Mouse (Mus musculus): ENCODE measurements around the gene Adgrg1. TPM values are rescaled to one million over a fixed set of nuclear protein-coding genes. Genes with fewer than 3 reads are reported as not detected.

The Adgrg1 gene
- polyA plus RNA-seq, 2 experiments: 41.1 to 46.8 TPM

DNA sequence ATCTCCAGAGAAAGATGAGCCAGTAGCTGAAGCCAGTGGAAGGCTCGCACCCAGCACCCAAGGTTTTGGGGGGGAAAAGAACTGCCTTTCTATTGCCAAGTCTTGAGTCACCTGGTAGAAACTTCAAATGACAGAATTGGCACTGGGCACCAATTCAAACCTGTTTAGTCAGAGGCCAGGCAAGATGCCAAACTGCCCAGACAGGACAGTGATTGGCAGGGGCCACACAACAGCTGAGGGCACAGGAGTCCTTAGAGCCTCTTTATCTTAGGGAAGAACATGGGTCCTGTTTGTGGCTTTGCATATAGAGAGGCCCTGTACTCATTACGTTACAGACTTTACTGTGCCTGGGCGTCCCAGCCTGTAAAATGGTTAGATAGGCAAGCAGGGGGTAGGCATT lies 7.0 kb upstream of the Adgrg1 start:
- DNase-seq (ENCODE audit: low read depth in 3 of 3, low spot score in 3 of 3) (no peak), ATAC-seq (ENCODE audit: insufficient read depth) (no peak)
- Histone ChIP-seq H3K36me3 (replicated peaks; ENCODE audit: control insufficient read depth, insufficient read depth, low read depth) (no peaks in the 10 kb centered on the region), H3K4me1 (replicated peaks; ENCODE audit: control insufficient read depth in 2 of 2, insufficient read depth in 2 of 2, low read length in 1 of 2) (peaks cover 54 to 64% of the 10 kb centered on the region in 2 experiments), H3K9ac (replicated peaks) (no peak overlapping the region; the same call in 1 of the 2 replicates), H3K27ac (peak overlapping the region; percentile 70), H3K27me3 (ENCODE audit: control insufficient read depth, insufficient read depth, low read length) (no peaks in the 10 kb centered on the region), H3K4me2 (ENCODE audit: low read depth) (no peak overlapping the region), H3K4me3 (ENCODE audit: insufficient read depth in 1 of 2, low read depth in 2 of 2, low read length in 2 of 2) (no peak overlapping the region), H3K9me3 (ENCODE audit: control insufficient read depth, low read length) (no peaks in the 10 kb centered on the region)
- TF ChIP-seq EP300 (IDR thresholded peaks at IDR 0.05; ENCODE audit: low read depth) (0 out of 2 replicates have a peak, but pooled peaks have one; percentile 33), CTCF (IDR thresholded peaks at IDR 0.05; ENCODE audit: low read depth) (no peak)
- WGBS (ENCODE audit: insufficient replicate concordance): 35% methylated on average over 3 of the region's 3 CpGs

DNA sequence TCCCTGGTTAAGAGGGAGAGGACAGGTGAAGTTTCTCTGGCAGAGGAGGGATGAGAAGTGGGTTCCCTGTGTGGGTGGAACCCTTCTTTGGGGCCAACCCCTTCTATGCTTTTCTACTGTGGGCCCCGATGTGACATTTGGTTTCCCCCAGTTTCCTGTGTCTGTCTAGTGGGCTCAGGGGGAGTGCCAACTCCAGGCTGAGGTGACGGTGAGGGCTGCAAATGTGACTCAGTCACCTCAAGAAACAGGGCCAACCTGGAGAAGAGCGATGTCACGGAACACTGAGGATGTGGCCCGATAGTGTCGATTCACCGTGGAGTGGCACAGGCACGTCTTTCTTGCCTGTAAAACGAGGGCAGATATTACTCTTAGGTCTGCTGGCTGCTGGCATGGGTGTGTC lies 1.3 kb upstream of the Adgrg1 start:
- TF ChIP-seq EP300 (IDR thresholded peaks at IDR 0.05; ENCODE audit: low read depth): no peak
- TF ChIP-seq CTCF (IDR thresholded peaks at IDR 0.05; ENCODE audit: low read depth): no peak
- H3K4me2 ChIP-seq (ENCODE audit: low read depth): no peak overlapping the region
- no peak overlapping the region for H3K9ac ChIP-seq (replicated peaks)
- H3K4me1 ChIP-seq (replicated peaks; ENCODE audit: control insufficient read depth in 2 of 2, insufficient read depth in 2 of 2, low read length in 1 of 2): peaks cover 14 to 37% of the 10 kb centered on the region in 2 experiments
- H3K9me3 ChIP-seq (ENCODE audit: control insufficient read depth, low read length): no peaks in the 10 kb centered on the region
- 45% methylated on average over 9 of the region's 9 CpGs for WGBS (ENCODE audit: insufficient replicate concordance)
- no peaks in the 10 kb centered on the region for H3K27me3 ChIP-seq (ENCODE audit: control insufficient read depth, insufficient read depth, low read length)
- H3K4me3 ChIP-seq (ENCODE audit: insufficient read depth in 1 of 2, low read depth in 2 of 2, low read length in 2 of 2): no peak overlapping the region
- H3K36me3 ChIP-seq (replicated peaks; ENCODE audit: control insufficient read depth, insufficient read depth, low read depth): no peaks in the 10 kb centered on the region
- ATAC-seq (ENCODE audit: insufficient read depth) (no peak), DNase-seq (ENCODE audit: low read depth in 3 of 3, low spot score in 3 of 3) (no peak)
- H3K27ac ChIP-seq: no peak overlapping the region

DNA sequence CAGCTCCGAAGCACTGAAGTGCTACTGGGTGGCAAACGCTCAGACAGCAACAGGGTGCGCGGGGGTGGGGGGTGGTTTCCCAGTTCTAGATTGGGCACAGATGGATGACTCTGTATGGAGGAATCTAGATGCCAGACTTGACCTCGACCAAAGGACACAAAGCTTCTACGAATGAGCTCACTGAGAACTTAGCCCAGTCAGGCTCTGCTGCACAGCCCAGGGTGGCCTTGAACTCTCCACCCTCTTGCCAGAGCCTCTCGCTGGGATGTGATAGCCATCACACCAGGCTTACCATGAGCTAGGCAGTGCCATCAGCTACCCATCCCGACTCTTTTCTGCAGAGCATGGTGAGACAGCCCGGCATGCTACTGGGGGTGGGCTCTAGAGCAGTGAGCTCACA lies 765 bp upstream of the Adgrg1 start:
- 62% methylated on average over 9 of the region's 9 CpGs for WGBS (ENCODE audit: insufficient replicate concordance)
- Histone ChIP-seq H3K9me3 (ENCODE audit: control insufficient read depth, low read length) (no peaks in the 10 kb centered on the region), H3K4me2 (ENCODE audit: low read depth) (no peak overlapping the region), H3K4me3 (ENCODE audit: insufficient read depth in 1 of 2, low read depth in 2 of 2, low read length in 2 of 2) (no peak overlapping the region), H3K27me3 (ENCODE audit: control insufficient read depth, insufficient read depth, low read length) (no peaks in the 10 kb centered on the region), H3K9ac (replicated peaks) (no peak overlapping the region), H3K36me3 (replicated peaks; ENCODE audit: control insufficient read depth, insufficient read depth, low read depth) (no peaks in the 10 kb centered on the region), H3K4me1 (replicated peaks; ENCODE audit: control insufficient read depth in 2 of 2, insufficient read depth in 2 of 2, low read length in 1 of 2) (peaks cover 17 to 41% of the 10 kb centered on the region in 2 experiments), H3K27ac (no peak overlapping the region)
- no peak for DNase-seq (ENCODE audit: low read depth in 3 of 3, low spot score in 3 of 3)
- no peak for ATAC-seq (ENCODE audit: insufficient read depth)
- TF ChIP-seq CTCF (IDR thresholded peaks at IDR 0.05; ENCODE audit: low read depth) (no peak), EP300 (IDR thresholded peaks at IDR 0.05; ENCODE audit: low read depth) (no peak)

DNA sequence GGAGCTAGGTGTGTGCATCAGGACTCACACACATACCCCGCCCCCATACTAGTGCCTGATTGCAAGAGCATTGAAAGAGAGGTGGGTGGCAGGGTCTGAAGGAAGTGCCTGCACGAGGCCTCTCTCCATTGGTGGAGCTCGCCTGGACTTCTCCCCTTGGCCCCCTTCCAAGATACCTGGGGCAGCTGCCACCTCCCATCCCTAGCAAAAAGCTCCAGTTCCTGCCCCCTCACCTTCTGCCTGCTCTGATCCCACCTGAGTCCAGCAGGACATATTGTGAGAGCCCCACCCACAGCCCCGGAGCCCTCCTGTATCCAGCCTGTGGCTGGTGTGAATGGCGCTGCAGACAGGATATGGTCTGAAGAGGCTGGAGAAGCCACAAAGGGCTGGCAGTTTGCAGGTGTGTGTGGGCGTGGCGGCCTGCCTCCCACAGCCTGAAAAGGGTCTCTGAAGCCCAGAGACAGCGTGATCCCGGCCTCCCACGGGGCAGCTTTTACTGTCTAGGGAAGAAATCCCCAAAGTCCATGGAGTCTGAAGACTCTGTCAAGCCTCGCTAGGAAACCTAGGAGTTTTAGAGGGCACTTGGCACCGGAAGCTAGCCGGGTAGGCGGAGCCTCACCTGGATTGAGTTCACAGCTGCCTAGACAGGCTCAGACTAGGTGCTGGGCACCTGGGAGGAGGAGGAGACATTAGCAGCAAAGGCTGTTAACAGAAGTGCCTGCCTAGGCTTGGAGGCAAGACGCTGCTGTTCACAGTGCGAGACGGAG lies 2.3 kb downstream of the Adgrg1 start:
- H3K27ac ChIP-seq: no peak overlapping the region

DNA sequence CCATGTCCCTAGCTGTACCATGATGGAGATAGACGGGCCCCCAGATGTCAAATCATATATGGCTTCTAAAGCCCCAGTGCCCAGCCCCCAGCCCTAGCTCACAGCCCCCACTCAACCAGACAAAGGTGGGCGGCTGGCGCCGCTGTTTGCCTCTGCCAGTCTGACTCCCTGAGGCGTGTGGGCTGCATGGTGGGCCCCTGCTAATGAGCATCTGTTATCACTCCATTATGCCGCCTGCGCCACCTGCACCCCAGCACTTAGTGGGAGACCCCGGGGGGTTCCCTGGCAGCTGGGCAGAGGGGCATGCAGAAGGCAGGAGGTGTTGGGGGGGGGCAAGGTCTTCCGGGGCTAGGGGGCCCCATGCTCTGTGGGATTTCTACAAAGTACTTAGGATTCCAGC lies 3.6 kb downstream of the Adgrg1 start:
- DNase-seq (ENCODE audit: low read depth in 3 of 3, low spot score in 3 of 3): no peak
- H3K36me3 ChIP-seq (replicated peaks; ENCODE audit: control insufficient read depth, insufficient read depth, low read depth): no peaks in the 10 kb centered on the region
- WGBS (ENCODE audit: insufficient replicate concordance): 31% methylated on average over 9 of the region's 9 CpGs
- peak overlapping the region; percentile 69 for H3K4me2 ChIP-seq (ENCODE audit: low read depth)
- H3K27ac ChIP-seq: no peak overlapping the region
- no peaks in the 10 kb centered on the region for H3K9me3 ChIP-seq (ENCODE audit: control insufficient read depth, low read length)
- H3K9ac ChIP-seq (replicated peaks): no peak overlapping the region
- ATAC-seq (ENCODE audit: insufficient read depth): no peak
- peak overlapping the region; percentile 14 to 46; a peak in 3 of 4 replicates for H3K4me3 ChIP-seq (ENCODE audit: insufficient read depth in 1 of 2, low read depth in 2 of 2, low read length in 2 of 2)
- no peaks in the 10 kb centered on the region for H3K27me3 ChIP-seq (ENCODE audit: control insufficient read depth, insufficient read depth, low read length)
- peaks cover 27 to 50% of the 10 kb centered on the region in 2 experiments for H3K4me1 ChIP-seq (replicated peaks; ENCODE audit: control insufficient read depth in 2 of 2, insufficient read depth in 2 of 2, low read length in 1 of 2)
- TF ChIP-seq CTCF (IDR thresholded peaks at IDR 0.05; ENCODE audit: low read depth): no peak
- no peak for TF ChIP-seq EP300 (IDR thresholded peaks at IDR 0.05; ENCODE audit: low read depth)

More for the DNA sequence above, 2.3 kb downstream of the Adgrg1 start:
- ATAC-seq (ENCODE audit: insufficient read depth): no peak
- Histone ChIP-seq H3K36me3 (replicated peaks; ENCODE audit: control insufficient read depth, insufficient read depth, low read depth) (no peaks in the 10 kb centered on the region), H3K27me3 (ENCODE audit: control insufficient read depth, insufficient read depth, low read length) (no peaks in the 10 kb centered on the region), H3K9ac (replicated peaks) (peak overlapping the region; percentile 54), H3K4me2 (ENCODE audit: low read depth) (peak overlapping the region; percentile 69), H3K4me3 (ENCODE audit: insufficient read depth in 1 of 2, low read depth in 2 of 2, low read length in 2 of 2) (peak overlapping the region; percentile 29 to 46), H3K9me3 (ENCODE audit: control insufficient read depth, low read length) (no peaks in the 10 kb centered on the region), H3K4me1 (replicated peaks; ENCODE audit: control insufficient read depth in 2 of 2, insufficient read depth in 2 of 2, low read length in 1 of 2) (peaks cover 21 to 44% of the 10 kb centered on the region in 2 experiments)
- 9% methylated on average over 17 of the region's 17 CpGs for WGBS (ENCODE audit: insufficient replicate concordance)
- no peak for DNase-seq (ENCODE audit: low read depth in 3 of 3, low spot score in 3 of 3)
- TF ChIP-seq CTCF (IDR thresholded peaks at IDR 0.05; ENCODE audit: low read depth) (no peak), EP300 (IDR thresholded peaks at IDR 0.05; ENCODE audit: low read depth) (no peak)

Measured in liver, embryonic 14.5 days (tissue).